Mouse (Mus musculus) liver, postnatal 0 days (tissue): ENCODE measurements around the gene Vmn2r107. TPM values are rescaled to one million over a fixed set of nuclear protein-coding genes. Genes with fewer than 3 reads are reported as not detected.

Source experiments
- ATAC-seq: fragments of 200-750 bp; cut with Nextera tagmentation; 2 replicates; pipeline ENCODE4 v1.8.0; 2017; ENCODE audit warnings: mild to moderate bottlenecking, moderate library complexity
- DNase-seq: peaks from one replicate; pipeline ENCODE4 v3.0.0-alpha.2; 2016
- H3K27ac ChIP-seq: fragments of 300-500 bp; sonication (generic); 2 replicates; pipeline ENCODE4 v1.5.1; 2014; ENCODE audit warnings: antibody characterized with exemption, moderate library complexity, mild to moderate bottlenecking, low read depth
- H3K27me3 ChIP-seq: fragments of 300-500 bp; sonication (generic); 2 replicates; pipeline ENCODE4 v1.6.1; 2014; ENCODE audit warnings: low read length, control low read depth, mixed read lengths; ENCODE audit not compliant: insufficient read depth
- H3K36me3 ChIP-seq: fragments of 300-500 bp; sonication (generic); replicated peaks from 2 replicates; pipeline ENCODE4 v1.6.1; 2014; ENCODE audit warnings: mild to moderate bottlenecking, control low read depth, low read length, moderate library complexity, mixed read lengths; ENCODE audit not compliant: insufficient read depth
- H3K4me1 ChIP-seq: fragments of 300-500 bp; sonication (generic); 2 replicates; pipeline ENCODE4 v1.6.1; 2014; ENCODE audit warnings: antibody characterized with exemption, mild to moderate bottlenecking, control low read depth; ENCODE audit not compliant: insufficient read depth
- H3K4me2 ChIP-seq: fragments of 300-500 bp; sonication (generic); 2 replicates; pipeline ENCODE4 v1.6.1; 2014; ENCODE audit warnings: low read depth, mild to moderate bottlenecking, low read length, moderate library complexity, mixed read lengths
- H3K4me3 ChIP-seq: fragments of 300-500 bp; sonication (generic); 2 replicates; pipeline ENCODE4 v1.5.1; 2014; ENCODE audit warnings: low read depth, low read length
- H3K9ac ChIP-seq: fragments of 300-500 bp; sonication (generic); replicated peaks from 2 replicates; pipeline ENCODE4 v1.6.1; 2014; ENCODE audit warnings: mild to moderate bottlenecking, moderate library complexity
- H3K9me3 ChIP-seq: fragments of 300-500 bp; sonication (generic); 2 replicates; pipeline ENCODE4 v1.6.1; 2016; ENCODE audit warnings: mild to moderate bottlenecking, control low read depth, low read length, mixed read lengths
- CTCF ChIP-seq: sonication (generic); IDR thresholded peaks from 2 replicates; pipeline ENCODE4 v1.5.1; 2016; ENCODE audit warnings: antibody characterized with exemption, low read depth
- EP300 ChIP-seq: IDR thresholded peaks from 2 replicates; pipeline ENCODE4 v1.6.1; 2016; ENCODE audit warnings: antibody characterized with exemption, low read depth, mild to moderate bottlenecking
- WGBS: fragments of 180-500 bp; shearing (Covaris S2); extraction: QIAGEN DNeasy Blood & Tissue Kit; methylation state at CpG from one replicate; pipeline ENCODE4 v1.1.7; 2014; ENCODE audit not compliant: insufficient replicate concordance; 5-methylcytosine and 5-hydroxymethylcytosine counted together
- polyA plus RNA-seq: library from polyadenylated mRNA; unstranded; fragments of >200 nt; fragmentation: Nextera tagmentation; extraction: Ambion mirVana; gene quantifications from 2 replicates; pipeline ENCODE4 v1.2.1, GENCODE M21; 2015

Vmn2r107 gene
- polyA plus RNA-seq: not detected in 2 replicates

DNA sequence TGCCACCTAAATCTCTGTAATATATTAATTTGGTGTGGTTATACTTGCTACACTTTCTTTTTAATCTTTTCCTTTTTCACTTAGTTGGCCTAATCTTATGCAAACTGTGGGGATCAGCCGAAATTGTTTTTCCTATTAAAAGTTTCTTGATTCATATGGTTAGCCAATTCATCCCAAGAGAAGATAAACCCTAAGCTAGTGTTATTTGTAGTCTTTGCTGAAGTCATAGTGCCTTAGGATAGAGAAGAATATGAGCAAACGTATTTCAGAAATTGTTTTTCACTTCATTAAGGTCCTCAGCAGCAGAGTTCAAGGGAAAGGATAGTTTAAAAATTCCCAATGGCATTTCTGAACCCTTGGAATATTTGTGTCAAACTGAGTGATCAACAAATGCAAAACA is at the start of gene Vmn2r107:
Gene Vmn2r107, plus strand, starts transcription at position 301 of the 400 bp plus-strand sequence.
- Histone ChIP-seq H3K4me1 (no peaks in the 10 kb centered on the region), H3K36me3 (no peaks in the 10 kb centered on the region), H3K9ac (no peak within 1 kb of the TSS), H3K27me3 (no peaks in the 10 kb centered on the region), H3K9me3 (no peaks in the 10 kb centered on the region), H3K4me3 (no peak within 1 kb of the TSS), H3K4me2 (no peak within 1 kb of the TSS), H3K27ac (no peak within 1 kb of the TSS)
- DNase-seq: no peak
- 44% methylated on average over 2 of the region's 2 CpGs for WGBS
- TF ChIP-seq CTCF (no peak), EP300 (no peak)
- no peak for ATAC-seq

DNA sequence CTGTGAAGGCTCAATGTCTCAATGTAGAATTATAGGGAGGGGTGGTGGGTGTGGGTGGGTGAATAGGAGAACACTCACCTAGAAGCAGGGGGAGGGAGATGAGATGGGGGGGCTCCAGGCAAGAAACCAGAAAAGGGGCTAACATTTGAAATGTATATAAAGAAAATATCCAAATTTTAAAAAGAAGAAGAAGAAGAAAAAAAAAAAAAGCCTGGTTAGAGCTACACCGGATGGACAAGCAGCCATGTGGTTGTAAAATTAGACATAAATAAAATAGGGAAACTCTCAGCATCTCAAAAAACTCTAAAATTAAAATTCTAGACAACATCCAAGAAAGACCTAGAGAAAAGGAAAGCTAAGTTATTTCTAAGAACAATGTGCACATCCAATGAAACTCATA is 39.3 kb upstream of the Vmn2r107 start:
- Histone ChIP-seq H3K36me3 (no peaks in the 10 kb centered on the region), H3K27ac (no peak overlapping the region), H3K4me1 (no peaks in the 10 kb centered on the region), H3K4me2 (no peak overlapping the region), H3K9me3 (no peaks in the 10 kb centered on the region; the same call in 1 of the 2 replicates), H3K4me3 (no peak overlapping the region), H3K27me3 (no peaks in the 10 kb centered on the region), H3K9ac (no peak overlapping the region)
- WGBS: 65% methylated on average over 1 of the region's 1 CpGs
- DNase-seq (no peak), ATAC-seq (no peak)
- TF ChIP-seq EP300 (no peak), CTCF (no peak)

DNA sequence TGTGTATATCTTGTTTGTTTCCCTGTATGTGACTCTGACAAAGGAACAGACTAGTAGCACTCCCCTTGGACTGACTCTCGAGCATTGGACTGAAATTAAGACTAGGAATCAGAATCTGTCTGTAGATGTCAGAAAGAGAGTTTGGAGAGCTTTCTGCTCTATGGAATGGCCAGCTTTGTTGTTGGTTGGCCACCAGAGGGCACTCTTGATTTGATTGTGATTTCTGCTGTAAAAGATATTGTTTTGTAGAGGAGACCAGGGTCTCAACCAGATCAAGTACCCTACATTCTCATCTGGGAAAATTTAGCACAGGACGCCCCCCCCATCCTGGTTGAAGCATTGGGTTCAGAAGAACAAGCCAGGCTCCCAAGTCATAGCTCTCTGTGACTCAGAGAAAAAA is 54.1 kb downstream of the Vmn2r107 start:
- no peaks in the 10 kb centered on the region for H3K27me3 ChIP-seq
- no peak for TF ChIP-seq EP300
- no peak for TF ChIP-seq CTCF
- H3K4me2 ChIP-seq: no peak overlapping the region
- no peak for DNase-seq
- H3K36me3 ChIP-seq: no peaks in the 10 kb centered on the region
- 30% methylated on average over 2 of the region's 2 CpGs for WGBS
- no peak overlapping the region for H3K27ac ChIP-seq
- H3K4me1 ChIP-seq: no peaks in the 10 kb centered on the region
- H3K4me3 ChIP-seq: no peak overlapping the region
- ATAC-seq: no peak
- H3K9me3 ChIP-seq: no peaks in the 10 kb centered on the region; the same call in 1 of the 2 replicates
- no peak overlapping the region for H3K9ac ChIP-seq

DNA sequence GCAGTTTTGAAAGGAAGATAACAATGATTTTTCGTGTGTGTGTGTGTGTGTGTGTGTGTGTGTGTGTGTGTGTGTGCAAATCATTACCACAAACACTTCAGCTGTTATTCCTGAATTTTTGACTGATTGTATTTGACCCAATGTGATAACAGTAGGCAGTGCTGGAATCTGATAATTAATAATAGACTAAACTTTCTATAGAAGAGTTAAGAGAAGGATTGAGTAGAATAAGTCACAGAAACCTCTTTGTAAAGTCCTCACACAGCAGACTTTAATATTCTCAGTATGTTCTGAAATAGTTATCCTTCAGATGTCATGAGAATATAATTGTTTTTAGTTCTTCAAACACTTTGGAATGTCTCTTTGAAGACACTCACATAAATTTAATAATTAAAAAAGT is 68.8 kb downstream of the Vmn2r107 start, which contains the start of gene Vmn1r224:
Gene Vmn1r224, plus strand, starts transcription at position 301 of the 400 bp plus-strand sequence.
- WGBS: 19% methylated on average over 1 of the region's 1 CpGs
- ATAC-seq: no peak

More for the DNA sequence above, 68.8 kb downstream of the Vmn2r107 start, which contains the start of gene Vmn1r224:
- H3K27me3 ChIP-seq: no peaks in the 10 kb centered on the region
- TF ChIP-seq CTCF: no peak
- no peak for TF ChIP-seq EP300
- H3K9ac ChIP-seq: no peak within 1 kb of the TSS
- H3K4me3 ChIP-seq: no peak within 1 kb of the TSS
- no peak for DNase-seq
- H3K4me2 ChIP-seq: no peak within 1 kb of the TSS
- no peaks in the 10 kb centered on the region; the same call in 1 of the 2 replicates for H3K9me3 ChIP-seq
- H3K36me3 ChIP-seq: no peaks in the 10 kb centered on the region
- H3K27ac ChIP-seq: no peak within 1 kb of the TSS
- H3K4me1 ChIP-seq: no peaks in the 10 kb centered on the region

Other genes starting within 250 kb of the Vmn2r107 start
- not detected in 2 replicates for gene Fpr-rs7, start 231.0 kb upstream of the Vmn2r107 start, polyA plus RNA-seq
- not detected in 2 replicates for gene Fpr-rs6, start 162.1 kb upstream of the Vmn2r107 start, polyA plus RNA-seq
- not detected in 2 replicates for gene Vmn2r105, start 110.2 kb upstream of the Vmn2r107 start, polyA plus RNA-seq
- not detected in 2 replicates for gene Vmn2r106, start 59.7 kb upstream of the Vmn2r107 start, polyA plus RNA-seq
- gene Vmn1r224, start 68.9 kb downstream of the Vmn2r107 start, polyA plus RNA-seq: not detected in 2 replicates
- not detected in 2 replicates for gene Vmn2r108, start 136.1 kb downstream of the Vmn2r107 start, polyA plus RNA-seq
- not detected in 2 replicates for gene Vmn1r225, start 152.9 kb downstream of the Vmn2r107 start, polyA plus RNA-seq
- not detected in 2 replicates for gene Vmn2r109, start 219.5 kb downstream of the Vmn2r107 start, polyA plus RNA-seq